Mouse (Mus musculus): ENCODE results near the gene Plekhm3. TPM values are rescaled to one million over a fixed set of nuclear protein-coding genes. Genes with fewer than 3 reads are reported as not detected.

Plekhm3 gene
- total RNA-seq, 2 experiments from 2014 or later: 14.9 to 16.6 TPM

Other genes starting within 250 kb of the Plekhm3 start
- gene Fzd5, start 219.1 kb downstream of the Plekhm3 start, total RNA-seq (2021): 10 to 100 TPM; 15.9 to 20.5 TPM
- gene Akr1cl, start 75.9 kb upstream of the Plekhm3 start, total RNA-seq (2021): 100 to 1,000 TPM; 295 to 994 TPM
- not detected for gene Cryge, start 94.3 kb upstream of the Plekhm3 start, total RNA-seq (2021)
- not detected for gene Crygd, start 106.6 kb upstream of the Plekhm3 start, total RNA-seq (2021)
- not detected for gene Crygc, start 116.9 kb upstream of the Plekhm3 start, total RNA-seq (2021)
- gene Crygb, start 125.5 kb upstream of the Plekhm3 start, total RNA-seq (2021): not detected
- not detected for gene Cryga, start 146.5 kb upstream of the Plekhm3 start, total RNA-seq (2021)
- gene Gm28845, start 162.7 kb upstream of the Plekhm3 start, total RNA-seq (2021): not detected
- gene D630023F18Rik, start 166.4 kb upstream of the Plekhm3 start, total RNA-seq (2021): under 1 TPM; 0.33 to 0.86 TPM
- gene Idh1, start 229.7 kb upstream of the Plekhm3 start, total RNA-seq (2021): 100 to 1,000 TPM; 278 to 555 TPM
- gene Pikfyve, start 229.9 kb upstream of the Plekhm3 start, total RNA-seq (2021): 10 to 100 TPM; 29.2 to 35.4 TPM